In the genomic region with DNA sequence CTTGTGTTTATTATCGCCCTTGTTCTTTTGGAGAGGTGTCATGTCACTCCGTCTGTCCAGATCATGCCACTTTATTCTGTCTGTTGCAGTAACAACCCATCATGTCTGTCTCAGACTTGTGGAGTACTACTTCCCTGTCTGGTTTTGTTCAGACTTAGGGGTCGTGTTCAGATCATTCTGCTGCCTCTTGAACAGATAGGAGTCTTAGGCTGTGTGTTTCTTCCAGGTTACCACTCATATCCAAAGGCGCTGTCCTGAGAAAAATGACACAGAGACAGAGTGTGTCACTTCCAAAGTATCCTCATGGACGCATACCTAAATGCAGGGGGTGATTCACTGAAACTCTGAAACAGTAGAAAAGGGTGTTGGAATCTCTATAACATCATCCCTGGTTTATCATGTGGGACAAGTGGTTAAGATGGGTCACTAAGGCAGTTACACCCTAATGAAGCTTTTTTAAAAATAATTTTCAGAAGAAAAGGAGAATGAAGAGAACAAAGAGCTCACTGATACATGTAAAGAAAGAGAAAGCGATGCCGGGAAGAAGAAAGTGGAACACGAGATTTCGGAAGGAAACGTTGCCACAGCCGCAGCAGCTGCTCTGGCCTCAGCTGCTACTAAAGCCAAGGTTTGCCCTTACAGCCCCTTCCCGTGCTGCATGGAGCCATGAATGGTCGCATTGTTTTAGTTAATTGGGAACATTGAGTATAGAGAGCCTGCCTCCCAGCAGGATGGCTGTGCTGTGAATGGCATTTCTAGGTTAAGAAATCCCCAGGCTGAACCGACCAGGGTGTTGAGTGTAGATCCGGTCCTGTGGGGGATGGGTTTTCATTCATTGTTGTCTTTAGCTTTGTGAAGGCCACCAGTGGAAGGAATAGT, we compare ENCODE assay signal across 8 mouse cellular contexts. TPM values are rescaled to one million over a fixed set of nuclear protein-coding genes. Genes with fewer than 3 reads are reported as not detected.
DNase-seq lines count a peak whose midpoint lies in the region; ATAC-seq lines count a peak whose summit lies in the region.

No protein-coding gene starts in this region.

- peaks cover 89% of the 10 kb centered on the region for H3K36me3 ChIP-seq in hindbrain, embryonic 14.5 days (replicated peaks; ENCODE audit: control insufficient read depth, insufficient read depth)
- H3K36me3 ChIP-seq in limb, embryonic 13.5 days = peaks cover 86% of the 10 kb centered on the region

- H3K4me2 ChIP-seq in hindbrain, embryonic 14.5 days (replicated peaks) = peak overlapping the region; percentile 10; the same call in 1 of the 2 replicates
- no peak overlapping the region for H3K4me2 ChIP-seq in limb, embryonic 13.5 days (replicated peaks)

- H3K9ac ChIP-seq in hindbrain, embryonic 14.5 days = peak overlapping the region; percentile 12; the same call in 1 of the 2 replicates
- H3K9ac ChIP-seq in limb, embryonic 13.5 days = no peak overlapping the region

- 23% methylated on average over 15 of the region's 15 CpGs for WGBS in hindbrain, embryonic 14.5 days
- WGBS in limb, embryonic 13.5 days = 62% methylated on average over 15 of the region's 15 CpGs

- peak; percentile 97 for DNase-seq in R1 (ENCODE audit: low read depth, low spot score)
- DNase-seq in embryo, embryonic 9.5 days (ENCODE audit: extremely low spot score) = peak; percentile 51
- peak; percentile 62 for DNase-seq in hindbrain, embryonic 14.5 days (ENCODE audit: low spot score)
- DNase-seq in right cerebral cortex, postnatal 36 days (ENCODE audit: low spot score in 2 of 2) = peak; percentile 59 to 66
- no peak for DNase-seq in ovary, postnatal 10 days (ENCODE audit: low spot score)
- no peak for DNase-seq in adrenal gland, postnatal 4 days (ENCODE audit: low spot score in 2 of 2)
- DNase-seq in gastrocnemius, postnatal 25 days = no peak

- no peaks in the 10 kb centered on the region for H3K9me3 ChIP-seq in hindbrain, embryonic 14.5 days (ENCODE audit: control insufficient read depth, low read length)
- no peaks in the 10 kb centered on the region for H3K9me3 ChIP-seq in limb, embryonic 13.5 days

- H3K4me1 ChIP-seq in hindbrain, embryonic 14.5 days (replicated peaks; ENCODE audit: control insufficient read depth, insufficient read depth, low read length) = peaks cover 3% of the 10 kb centered on the region; the same call in 1 of the 2 replicates
- H3K4me1 ChIP-seq in limb, embryonic 13.5 days = peaks cover 12% of the 10 kb centered on the region

- no peak overlapping the region for H3K4me3 ChIP-seq in hindbrain, embryonic 14.5 days (replicated peaks; ENCODE audit: low read length)
- no peak overlapping the region for H3K4me3 ChIP-seq in limb, embryonic 13.5 days

- ATAC-seq in hindbrain, embryonic 14.5 days (ENCODE audit: low FRiP score) = peak; percentile 81
- peak; percentile 90 for ATAC-seq in limb, embryonic 13.5 days (ENCODE audit: low FRiP score, low read depth)

- H3K27me3 ChIP-seq in hindbrain, embryonic 14.5 days (ENCODE audit: control insufficient read depth, insufficient read depth, low read length) = no peaks in the 10 kb centered on the region
- no peaks in the 10 kb centered on the region for H3K27me3 ChIP-seq in limb, embryonic 13.5 days

- peak overlapping the region; percentile 89 for H3K27ac ChIP-seq in hindbrain, embryonic 14.5 days
- peak overlapping the region; percentile 72 for H3K27ac ChIP-seq in limb, embryonic 13.5 days

RNA-seq across cellular contexts. Expression of a gene that starts 37.8 kb away (rescaled TPM):
- 139 and 148 TPM in 2 replicates for polyA plus RNA-seq in hindbrain, embryonic 14.5 days (2014; fragmentation: Nextera tagmentation; extraction: Ambion mirVana)
- polyA plus RNA-seq in limb, embryonic 13.5 days (2015; fragmentation: Nextera tagmentation; extraction: Ambion mirVana) = 3.7 and 4.5 TPM in 2 replicates
- total RNA-seq in adrenal gland, postnatal 4 days (2021) = 10 to 100 TPM; 38.5 to 41.4 TPM
- under 1 TPM; 0.19 to 0.31 TPM for total RNA-seq in gastrocnemius, postnatal 25 days (2021)

Comparison
In these comparisons a context has a peak if more than half of its experiments do, and no peak if none do; other contexts are left out.
1. DNase-seq: peak in R1 (single experiment), embryo, embryonic 9.5 days (single experiment), hindbrain, embryonic 14.5 days (single experiment) and right cerebral cortex, postnatal 36 days (2 of 2); none in ovary, postnatal 10 days (single experiment), adrenal gland, postnatal 4 days (0 of 2) and gastrocnemius, postnatal 25 days (single experiment).
2. RNA of a gene that starts 37.8 kb away (total RNA-seq): 38.5 to 41.4 TPM in adrenal gland, postnatal 4 days; 0.19 to 0.31 TPM in gastrocnemius, postnatal 25 days; every median in the first group is over 10 times any median in the second.